18 mouse cellular contexts compared by ENCODE assay signal in the genomic region with DNA sequence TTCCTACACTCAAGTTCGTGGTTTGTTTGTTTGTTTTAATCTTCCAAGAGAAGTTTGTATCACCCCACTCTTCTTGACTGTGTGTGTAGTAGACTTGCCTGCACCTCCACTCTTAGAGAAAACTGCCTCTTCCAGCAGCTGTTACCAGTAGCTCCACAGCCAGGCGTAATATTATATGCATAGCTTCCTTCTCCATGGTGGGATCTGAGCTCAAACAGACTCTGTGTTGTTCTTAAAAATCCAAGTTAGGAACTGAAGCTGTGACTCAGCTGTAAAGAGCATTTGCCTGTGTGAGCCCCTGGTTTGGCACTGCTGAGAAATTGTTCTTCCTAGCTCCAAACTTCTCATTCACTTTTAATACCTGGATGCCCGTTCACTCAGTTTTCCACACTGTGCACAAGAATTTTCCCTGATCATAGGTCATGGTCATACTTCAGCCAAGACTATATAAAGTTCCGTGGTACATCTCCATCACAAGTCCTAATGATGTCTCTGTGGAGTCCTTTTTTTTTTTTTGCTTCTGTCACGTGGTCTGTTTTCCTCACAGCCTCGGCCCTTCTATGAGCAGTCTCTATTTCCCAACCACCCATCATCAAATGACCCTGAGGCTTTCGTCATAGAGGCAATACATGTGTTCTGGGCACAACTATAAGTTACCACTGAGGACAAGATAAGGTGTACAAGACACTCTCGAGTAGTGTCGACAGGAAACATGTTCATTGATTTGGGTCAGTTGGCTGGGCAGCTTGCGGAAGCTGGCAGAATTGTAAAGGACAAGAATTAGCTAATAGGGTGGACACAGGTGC. TPM values are rescaled to one million over a fixed set of nuclear protein-coding genes. Genes with fewer than 3 reads are reported as not detected.
DNase-seq lines count a peak whose midpoint lies in the region; ATAC-seq and TF ChIP-seq lines count a peak whose summit lies in the region.
"Had no signal": no experiment of that assay in that cellular context is flagged by ENCODE, and none has a peak within 500 bp of the region (broad histone marks: within the 10 kb centered on the region; RNA-seq: fewer than 3 reads in every experiment).

No protein-coding gene starts in this region.

- H3K9ac ChIP-seq in intestine, postnatal 0 days (ENCODE audit: low read depth, low read length): no peak overlapping the region
- H3K9ac ChIP-seq in intestine, embryonic 15.5 days: no peak overlapping the region
- no peak overlapping the region for H3K9ac ChIP-seq in liver, embryonic 15.5 days
- H3K9ac ChIP-seq in liver, embryonic 12.5 days: no peak overlapping the region
- no peak overlapping the region for H3K9ac ChIP-seq in embryonic facial prominence, embryonic 14.5 days (ENCODE audit: low read depth, low read length)
- H3K9ac ChIP-seq: embryonic facial prominence, embryonic 12.5 days; heart, embryonic 13.5 days; liver, embryonic 14.5 days; midbrain, embryonic 13.5 days had no signal

- no peak overlapping the region for H3K4me2 ChIP-seq in intestine, postnatal 0 days (replicated peaks; ENCODE audit: low read depth)
- H3K4me2 ChIP-seq in intestine, embryonic 15.5 days (replicated peaks): no peak overlapping the region
- no peak overlapping the region for H3K4me2 ChIP-seq in liver, embryonic 15.5 days
- no peak overlapping the region for H3K4me2 ChIP-seq in liver, embryonic 12.5 days
- no peak overlapping the region for H3K4me2 ChIP-seq in embryonic facial prominence, embryonic 14.5 days (ENCODE audit: low read depth, low read length)
- H3K4me2 ChIP-seq: embryonic facial prominence, embryonic 12.5 days; heart, embryonic 13.5 days; midbrain, embryonic 13.5 days had no signal

- peak overlapping the region; percentile 28; the same call in 1 of the 2 replicates for H3K27ac ChIP-seq in intestine, postnatal 0 days (ENCODE audit: low read depth, low read length)
- H3K27ac ChIP-seq in intestine, embryonic 15.5 days: no peak overlapping the region
- H3K27ac ChIP-seq in liver, embryonic 15.5 days (replicated peaks): peak overlapping the region; percentile 33; the same call in 1 of the 2 replicates
- no peak overlapping the region for H3K27ac ChIP-seq in liver, embryonic 12.5 days
- no peak overlapping the region for H3K27ac ChIP-seq in embryonic facial prominence, embryonic 14.5 days (replicated peaks; ENCODE audit: low read depth, low read length)
- H3K27ac ChIP-seq: embryonic facial prominence, embryonic 12.5 days; heart, embryonic 13.5 days; liver, embryonic 14.5 days; midbrain, embryonic 13.5 days had no signal

- H3K4me3 ChIP-seq in intestine, postnatal 0 days (ENCODE audit: low read depth, low read length): no peak overlapping the region
- no peak overlapping the region for H3K4me3 ChIP-seq in intestine, embryonic 15.5 days (replicated peaks)
- H3K4me3 ChIP-seq in liver, embryonic 15.5 days (replicated peaks): no peak overlapping the region
- H3K4me3 ChIP-seq in liver, embryonic 12.5 days: no peak overlapping the region
- no peak overlapping the region for H3K4me3 ChIP-seq in embryonic facial prominence, embryonic 14.5 days (ENCODE audit: low read depth, low read length)
- H3K4me3 ChIP-seq: embryonic facial prominence, embryonic 12.5 days; heart, embryonic 13.5 days; midbrain, embryonic 13.5 days had no signal

- 48% methylated on average over 10 of the region's 10 CpGs for WGBS in intestine, postnatal 0 days
- WGBS in intestine, embryonic 15.5 days: 70% methylated on average over 10 of the region's 10 CpGs
- WGBS in liver, embryonic 15.5 days (ENCODE audit: insufficient replicate concordance): 47% methylated on average over 10 of the region's 10 CpGs
- WGBS in liver, embryonic 12.5 days (ENCODE audit: insufficient replicate concordance): 53% methylated on average over 10 of the region's 10 CpGs
- 66% methylated on average over 10 of the region's 10 CpGs for WGBS in embryonic facial prominence, embryonic 14.5 days

- H3K9me3 ChIP-seq in intestine, postnatal 0 days (ENCODE audit: control insufficient read depth): no peaks in the 10 kb centered on the region
- no peaks in the 10 kb centered on the region for H3K9me3 ChIP-seq in intestine, embryonic 15.5 days
- H3K9me3 ChIP-seq in liver, embryonic 15.5 days (replicated peaks): no peaks in the 10 kb centered on the region
- no peaks in the 10 kb centered on the region for H3K9me3 ChIP-seq in liver, embryonic 12.5 days (replicated peaks)
- no peaks in the 10 kb centered on the region for H3K9me3 ChIP-seq in embryonic facial prominence, embryonic 14.5 days (ENCODE audit: control insufficient read depth, low read length)
- H3K9me3 ChIP-seq: embryonic facial prominence, embryonic 12.5 days; heart, embryonic 13.5 days; midbrain, embryonic 13.5 days had no signal

- H3K36me3 ChIP-seq in intestine, postnatal 0 days (ENCODE audit: control insufficient read depth, insufficient read depth): no peaks in the 10 kb centered on the region
- H3K36me3 ChIP-seq in intestine, embryonic 15.5 days: no peaks in the 10 kb centered on the region
- no peaks in the 10 kb centered on the region for H3K36me3 ChIP-seq in liver, embryonic 15.5 days (replicated peaks)
- H3K36me3 ChIP-seq in liver, embryonic 12.5 days: no peaks in the 10 kb centered on the region
- no peaks in the 10 kb centered on the region for H3K36me3 ChIP-seq in embryonic facial prominence, embryonic 14.5 days (ENCODE audit: control insufficient read depth, insufficient read depth, low read length)
- H3K36me3 ChIP-seq: embryonic facial prominence, embryonic 12.5 days; heart, embryonic 13.5 days; midbrain, embryonic 13.5 days had no signal

- H3K27me3 ChIP-seq in intestine, postnatal 0 days (replicated peaks; ENCODE audit: control insufficient read depth, insufficient read depth, low read length): no peaks in the 10 kb centered on the region
- H3K27me3 ChIP-seq in intestine, embryonic 15.5 days (replicated peaks): no peaks in the 10 kb centered on the region
- H3K27me3 ChIP-seq in liver, embryonic 15.5 days: no peaks in the 10 kb centered on the region
- H3K27me3 ChIP-seq in liver, embryonic 12.5 days (replicated peaks): no peaks in the 10 kb centered on the region
- no peaks in the 10 kb centered on the region for H3K27me3 ChIP-seq in embryonic facial prominence, embryonic 14.5 days (replicated peaks; ENCODE audit: control insufficient read depth, insufficient read depth, low read length)
- H3K27me3 ChIP-seq: embryonic facial prominence, embryonic 12.5 days; heart, embryonic 13.5 days; midbrain, embryonic 13.5 days had no signal

- H3K4me1 ChIP-seq in intestine, postnatal 0 days (replicated peaks; ENCODE audit: control insufficient read depth, insufficient read depth, low read length): peaks cover 16% of the 10 kb centered on the region
- peaks cover 21% of the 10 kb centered on the region for H3K4me1 ChIP-seq in intestine, embryonic 15.5 days (replicated peaks)
- H3K4me1 ChIP-seq in liver, embryonic 15.5 days (replicated peaks): peaks cover 65% of the 10 kb centered on the region
- peaks cover 66% of the 10 kb centered on the region for H3K4me1 ChIP-seq in liver, embryonic 12.5 days
- H3K4me1 ChIP-seq in embryonic facial prominence, embryonic 14.5 days (ENCODE audit: control insufficient read depth, insufficient read depth, low read length): no peaks in the 10 kb centered on the region
- H3K4me1 ChIP-seq: embryonic facial prominence, embryonic 12.5 days; heart, embryonic 13.5 days; midbrain, embryonic 13.5 days had no signal

- no peak for TF ChIP-seq CTCF in intestine, postnatal 0 days (IDR thresholded peaks at IDR 0.05; ENCODE audit: low read depth)

- peak; percentile 55 for DNase-seq in embryonic facial prominence, embryonic 14.5 days (ENCODE audit: low spot score)
- no peak for DNase-seq in testis, postnatal 10 days (ENCODE audit: low spot score)
- DNase-seq in frontal cortex, postnatal 36 days (ENCODE audit: low spot score in 2 of 2): no peak
- DNase-seq: adrenal gland, postnatal 36 days; cerebellum, postnatal 25 days; gastrocnemius, postnatal 36 days; thymus, adult 2 months had no signal

- ATAC-seq in intestine, postnatal 0 days: peak; percentile 58
- ATAC-seq in intestine, embryonic 15.5 days: no peak
- ATAC-seq in liver, embryonic 15.5 days (ENCODE audit: insufficient read depth): no peak
- no peak for ATAC-seq in liver, embryonic 12.5 days
- ATAC-seq in embryonic facial prominence, embryonic 14.5 days (ENCODE audit: low read depth): 0 out of 2 replicates have a peak, but pooled peaks have one; percentile 37
- peak; percentile 45 for ATAC-seq in monocyte, adult 5-6 weeks (replicated peaks; ENCODE audit: insufficient number of reproducible peaks, low FRiP score, low TSS enrichment, poor library complexity, severe bottlenecking)
- ATAC-seq: inflammation-experienced regulatory T-cells, adult 6 months; midbrain, embryonic 13.5 days had no signal

RNA-seq across cellular contexts. Expression of gene 0610040J01Rik, which starts 16.4 kb away (rescaled TPM):
- 40.6 and 41.0 TPM in 2 replicates for polyA plus RNA-seq in intestine, postnatal 0 days (2015; fragmentation: Nextera tagmentation; extraction: Ambion mirVana)
- 44.5 and 45.9 TPM in 2 replicates for polyA plus RNA-seq in intestine, embryonic 15.5 days (2015; fragmentation: Nextera tagmentation; extraction: Ambion mirVana)
- polyA plus RNA-seq in liver, embryonic 15.5 days (2015; fragmentation: Nextera tagmentation; extraction: Ambion mirVana): 20.4 and 24.6 TPM in 2 replicates
- polyA plus RNA-seq in liver, embryonic 12.5 days (2016; fragmentation: Nextera tagmentation; extraction: Ambion mirVana): 13.5 and 16.2 TPM in 2 replicates
- 3.9 and 4.4 TPM in 2 replicates for polyA plus RNA-seq in embryonic facial prominence, embryonic 14.5 days (2014; fragmentation: Nextera tagmentation; extraction: Ambion mirVana)
- 1.5 to 7.6 TPM (median 1.8 TPM) in 3 replicates for total RNA-seq in monocyte, adult 5-6 weeks (2017)
- total RNA-seq: hematopoietic stem cell, adult 5-6 weeks had no signal
- polyA plus RNA-seq: inflammation-experienced regulatory T-cells, adult 6 months had no signal

Comparison
In these comparisons a context has a peak if more than half of its experiments do, and no peak if none do; other contexts are left out.
1. ATAC-seq: peak in intestine, postnatal 0 days (single experiment), embryonic facial prominence, embryonic 14.5 days (single experiment) and monocyte, adult 5-6 weeks (single experiment); none in intestine, embryonic 15.5 days (single experiment), liver, embryonic 15.5 days (single experiment) and liver, embryonic 12.5 days (single experiment).
2. H3K27ac ChIP-seq: peak in intestine, postnatal 0 days (single experiment) and liver, embryonic 15.5 days (single experiment); none in intestine, embryonic 15.5 days (single experiment), liver, embryonic 12.5 days (single experiment) and embryonic facial prominence, embryonic 14.5 days (single experiment).